Mouse (Mus musculus): ENCODE measurements around the gene Myocd.

Gene Myocd

GRCm38 (mm10) chr11:65137145-65137652 is 132.6 kb downstream of the Myocd start:
- no peak for DNase-seq

GRCm38 (mm10) chr11:65135251-65135739 is 134.5 kb downstream of the Myocd start:
- DNase-seq: no peak

GRCm38 (mm10) chr11:65133661-65134060 is 136.1 kb downstream of the Myocd start:
- no peak for DNase-seq

- DNase-seq: no peak
Measured at GRCm38 (mm10) chr11:65129110-65129509, 140.7 kb downstream of the Myocd start.

GRCm38 (mm10) chr11:65128666-65129065 is 141.1 kb downstream of the Myocd start:
- no peak for DNase-seq

GRCm38 (mm10) chr11:65126566-65126965 is 143.2 kb downstream of the Myocd start:
- no peak for DNase-seq
